Mouse (Mus musculus): Measurements from ENCODE around the gene Mrpl52. TPM values are rescaled to one million over a fixed set of nuclear protein-coding genes. Genes with fewer than 3 reads are reported as not detected.

Gene Mrpl52
- polyA plus RNA-seq, 1 experiment from 2014 or later = 228 TPM

DNA sequence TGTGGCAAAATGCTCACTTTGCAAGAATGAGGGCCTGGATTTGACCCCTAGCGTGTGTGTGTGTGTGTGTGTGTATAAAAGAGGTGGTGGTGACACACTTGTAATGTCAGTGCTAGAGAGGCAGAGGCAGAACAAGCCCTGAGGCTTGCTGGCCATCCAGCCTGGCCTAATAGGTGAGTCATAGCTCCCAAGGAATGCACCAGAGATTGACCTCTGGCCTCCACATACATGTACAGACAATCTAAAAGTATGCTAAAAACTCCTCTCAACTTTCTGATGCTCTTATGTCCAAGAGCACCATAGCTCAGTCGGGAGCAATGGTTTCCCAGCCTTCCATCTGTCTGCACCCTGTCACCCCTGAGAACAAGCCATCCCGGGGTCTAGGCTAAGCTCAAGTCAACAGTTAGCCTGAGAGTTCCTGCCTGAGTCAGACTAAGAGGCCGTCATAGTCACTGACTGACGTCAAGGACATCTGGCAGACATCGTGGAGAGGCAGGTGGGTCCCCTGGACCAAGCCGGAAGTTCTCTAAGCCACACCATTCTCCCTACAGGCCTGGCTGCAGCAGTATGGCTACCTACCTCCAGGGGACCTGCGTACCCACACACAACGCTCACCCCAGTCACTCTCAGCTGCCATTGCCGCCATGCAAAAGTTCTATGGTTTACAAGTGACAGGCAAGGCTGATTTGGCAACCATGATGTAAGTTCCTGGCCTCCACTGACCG lies 8.6 kb downstream of the Mrpl52 start:
- H3K27me3 ChIP-seq (replicated peaks; ENCODE audit: control insufficient read depth, insufficient read depth, low read length) = peaks cover 3% of the 10 kb centered on the region; the same call in 1 of the 2 replicates

DNA sequence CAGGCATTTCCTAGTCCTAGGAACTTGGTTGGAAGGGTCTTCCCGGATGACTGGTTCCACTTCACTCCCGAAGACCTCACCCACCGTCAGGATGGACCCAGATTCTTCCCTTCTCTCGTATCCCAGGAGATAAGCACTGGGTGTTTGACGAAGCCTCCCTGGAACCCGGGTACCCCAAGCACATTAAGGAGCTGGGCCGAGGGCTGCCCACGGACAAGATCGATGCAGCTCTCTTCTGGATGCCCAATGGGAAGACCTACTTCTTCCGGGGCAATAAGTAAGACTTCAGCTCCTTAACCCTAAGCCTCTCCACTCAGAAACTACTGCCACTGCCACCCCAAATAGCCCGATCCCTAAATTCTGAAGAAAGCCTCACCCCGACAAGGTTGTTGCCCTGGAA lies 12.4 kb downstream of the Mrpl52 start:
- H3K27me3 ChIP-seq (replicated peaks; ENCODE audit: control insufficient read depth, insufficient read depth, low read length) = no peaks in the 10 kb centered on the region
- H3K4me1 ChIP-seq (ENCODE audit: control insufficient read depth, insufficient read depth, low read depth, low read length) = no peaks in the 10 kb centered on the region; the same call in 1 of the 2 replicates
- H3K9ac ChIP-seq (ENCODE audit: low read depth, low read length) = no peak overlapping the region
- ATAC-seq = no peak
- no peak overlapping the region for H3K27ac ChIP-seq (ENCODE audit: low read depth, low read length)
- H3K9me3 ChIP-seq (ENCODE audit: control insufficient read depth, low read length) = no peaks in the 10 kb centered on the region
- H3K36me3 ChIP-seq (ENCODE audit: control insufficient read depth, insufficient read depth, low read length) = no peaks in the 10 kb centered on the region
- H3K4me2 ChIP-seq (ENCODE audit: low read length) = no peak overlapping the region
- 87% methylated on average over 12 of the region's 12 CpGs for WGBS
- no peak overlapping the region for H3K4me3 ChIP-seq (ENCODE audit: low read length)

More for the DNA sequence above, 8.6 kb downstream of the Mrpl52 start:
- H3K27ac ChIP-seq (ENCODE audit: low read depth, low read length) = no peak overlapping the region
- WGBS = 85% methylated on average over 11 of the region's 11 CpGs
- H3K4me1 ChIP-seq (ENCODE audit: control insufficient read depth, insufficient read depth, low read depth, low read length) = peaks cover 12% of the 10 kb centered on the region
- no peak overlapping the region for H3K9ac ChIP-seq (ENCODE audit: low read depth, low read length)
- no peaks in the 10 kb centered on the region for H3K9me3 ChIP-seq (ENCODE audit: control insufficient read depth, low read length)
- H3K36me3 ChIP-seq (ENCODE audit: control insufficient read depth, insufficient read depth, low read length) = no peaks in the 10 kb centered on the region
- H3K4me2 ChIP-seq (ENCODE audit: low read length) = no peak overlapping the region
- ATAC-seq = no peak
- no peak overlapping the region for H3K4me3 ChIP-seq (ENCODE audit: low read length)

DNA sequence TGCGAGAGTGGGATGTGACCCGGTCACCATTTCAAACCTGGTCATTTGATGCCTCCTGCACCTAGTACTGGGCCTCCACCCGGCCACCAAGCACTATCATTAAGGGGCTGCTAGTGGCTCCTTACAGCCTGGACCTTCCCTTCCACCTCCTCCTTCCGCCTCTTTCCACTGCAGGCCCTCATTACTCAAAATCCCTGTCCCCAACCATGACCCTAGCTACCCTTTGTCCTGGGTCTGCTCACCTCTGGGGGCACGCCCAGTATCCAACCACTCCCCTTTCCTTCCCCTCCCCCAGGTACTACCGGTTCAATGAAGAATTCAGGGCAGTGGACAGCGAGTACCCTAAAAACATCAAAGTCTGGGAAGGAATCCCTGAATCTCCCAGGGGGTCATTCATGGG lies 12.9 kb downstream of the Mrpl52 start:
- Histone ChIP-seq H3K9ac (ENCODE audit: low read depth, low read length) (no peak overlapping the region), H3K4me2 (ENCODE audit: low read length) (no peak overlapping the region), H3K27ac (ENCODE audit: low read depth, low read length) (no peak overlapping the region), H3K4me1 (ENCODE audit: control insufficient read depth, insufficient read depth, low read depth, low read length) (no peaks in the 10 kb centered on the region), H3K27me3 (replicated peaks; ENCODE audit: control insufficient read depth, insufficient read depth, low read length) (no peaks in the 10 kb centered on the region), H3K36me3 (ENCODE audit: control insufficient read depth, insufficient read depth, low read length) (no peaks in the 10 kb centered on the region), H3K9me3 (ENCODE audit: control insufficient read depth, low read length) (no peaks in the 10 kb centered on the region), H3K4me3 (ENCODE audit: low read length) (no peak overlapping the region)
- ATAC-seq = no peak
- 66% methylated on average over 7 of the region's 7 CpGs for WGBS

DNA sequence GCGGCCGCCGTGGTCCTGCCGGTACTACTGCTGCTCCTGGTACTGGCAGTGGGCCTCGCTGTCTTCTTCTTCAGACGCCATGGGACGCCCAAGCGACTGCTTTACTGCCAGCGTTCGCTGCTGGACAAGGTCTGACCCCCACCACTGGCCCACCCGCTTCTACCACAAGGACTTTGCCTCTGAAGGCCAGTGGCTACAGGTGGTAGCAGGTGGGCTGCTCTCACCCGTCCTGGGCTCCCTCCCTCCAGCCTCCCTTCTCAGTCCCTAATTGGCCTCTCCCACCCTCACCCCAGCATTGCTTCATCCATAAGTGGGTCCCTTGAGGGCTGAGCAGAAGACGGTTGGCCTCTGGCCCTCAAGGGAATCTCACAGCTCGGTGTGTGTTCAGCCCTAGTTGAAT lies 13.8 kb downstream of the Mrpl52 start:
- H3K27me3 ChIP-seq (replicated peaks; ENCODE audit: control insufficient read depth, insufficient read depth, low read length) = no peaks in the 10 kb centered on the region
- 93% methylated on average over 13 of the region's 14 CpGs for WGBS
- H3K4me1 ChIP-seq (ENCODE audit: control insufficient read depth, insufficient read depth, low read depth, low read length) = no peaks in the 10 kb centered on the region
- no peak overlapping the region for H3K27ac ChIP-seq (ENCODE audit: low read depth, low read length)
- no peak overlapping the region for H3K4me3 ChIP-seq (ENCODE audit: low read length)
- no peak overlapping the region for H3K9ac ChIP-seq (ENCODE audit: low read depth, low read length)
- no peaks in the 10 kb centered on the region for H3K36me3 ChIP-seq (ENCODE audit: control insufficient read depth, insufficient read depth, low read length)
- no peak for ATAC-seq
- H3K9me3 ChIP-seq (ENCODE audit: control insufficient read depth, low read length) = no peaks in the 10 kb centered on the region
- H3K4me2 ChIP-seq (ENCODE audit: low read length) = no peak overlapping the region

DNA sequence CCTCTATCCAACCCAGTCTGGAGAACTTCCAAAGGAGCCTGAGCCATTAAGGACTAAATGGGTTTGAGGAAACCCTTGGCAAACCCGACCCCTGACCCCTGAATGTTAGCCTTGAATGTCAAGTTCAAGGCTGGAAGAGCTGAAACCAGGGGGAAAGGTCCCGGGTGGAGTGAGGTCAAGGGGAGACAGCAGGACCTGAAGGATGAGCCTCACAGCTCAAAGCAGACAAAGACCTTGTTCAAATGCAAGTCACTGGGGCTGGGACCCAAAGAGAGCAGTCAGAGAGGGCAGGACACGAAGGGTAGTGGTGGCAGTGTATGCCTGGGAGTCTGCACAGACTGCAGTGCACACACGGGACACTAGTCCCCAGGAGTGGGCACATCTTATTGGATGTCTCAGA lies 14.7 kb downstream of the Mrpl52 start:
- no peaks in the 10 kb centered on the region for H3K9me3 ChIP-seq (ENCODE audit: control insufficient read depth, low read length)
- H3K4me2 ChIP-seq (ENCODE audit: low read length) = no peak overlapping the region
- no peaks in the 10 kb centered on the region for H3K36me3 ChIP-seq (ENCODE audit: control insufficient read depth, insufficient read depth, low read length)
- no peak overlapping the region for H3K4me3 ChIP-seq (ENCODE audit: low read length)
- no peak overlapping the region for H3K9ac ChIP-seq (ENCODE audit: low read depth, low read length)
- H3K27ac ChIP-seq (ENCODE audit: low read depth, low read length) = no peak overlapping the region
- no peak for ATAC-seq
- H3K4me1 ChIP-seq (ENCODE audit: control insufficient read depth, insufficient read depth, low read depth, low read length) = no peaks in the 10 kb centered on the region
- 72% methylated on average over 4 of the region's 4 CpGs for WGBS
- H3K27me3 ChIP-seq (replicated peaks; ENCODE audit: control insufficient read depth, insufficient read depth, low read length) = no peaks in the 10 kb centered on the region

DNA sequence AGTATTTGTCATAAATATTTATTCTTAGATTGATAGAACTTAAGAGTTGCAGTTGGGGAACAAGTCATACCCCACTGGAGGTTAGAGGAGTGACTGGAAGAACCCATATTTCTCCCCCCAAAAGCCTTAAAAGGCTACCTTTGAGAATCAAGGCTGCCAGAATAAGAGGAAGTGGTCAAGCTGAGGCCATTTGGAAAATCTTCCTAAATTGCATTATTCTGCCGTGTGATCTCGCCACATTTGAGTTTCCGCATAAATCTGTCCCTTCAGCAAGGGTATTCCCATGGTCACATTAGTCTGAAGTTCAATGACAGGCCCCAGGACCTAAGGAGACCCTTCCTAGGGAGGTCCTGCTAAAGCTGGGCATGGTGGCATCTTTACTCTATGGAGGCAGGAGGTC lies 15.8 kb downstream of the Mrpl52 start:
- 83% methylated on average over 3 of the region's 3 CpGs for WGBS
- H3K4me3 ChIP-seq (ENCODE audit: low read length) = no peak overlapping the region
- no peak overlapping the region for H3K4me2 ChIP-seq (ENCODE audit: low read length)
- H3K36me3 ChIP-seq (ENCODE audit: control insufficient read depth, insufficient read depth, low read length) = no peaks in the 10 kb centered on the region
- no peak for ATAC-seq
- H3K9me3 ChIP-seq (ENCODE audit: control insufficient read depth, low read length) = no peaks in the 10 kb centered on the region
- H3K9ac ChIP-seq (ENCODE audit: low read depth, low read length) = no peak overlapping the region
- H3K27ac ChIP-seq (ENCODE audit: low read depth, low read length) = no peak overlapping the region
- no peaks in the 10 kb centered on the region for H3K4me1 ChIP-seq (ENCODE audit: control insufficient read depth, insufficient read depth, low read depth, low read length)
- no peaks in the 10 kb centered on the region for H3K27me3 ChIP-seq (replicated peaks; ENCODE audit: control insufficient read depth, insufficient read depth, low read length)

DNA sequence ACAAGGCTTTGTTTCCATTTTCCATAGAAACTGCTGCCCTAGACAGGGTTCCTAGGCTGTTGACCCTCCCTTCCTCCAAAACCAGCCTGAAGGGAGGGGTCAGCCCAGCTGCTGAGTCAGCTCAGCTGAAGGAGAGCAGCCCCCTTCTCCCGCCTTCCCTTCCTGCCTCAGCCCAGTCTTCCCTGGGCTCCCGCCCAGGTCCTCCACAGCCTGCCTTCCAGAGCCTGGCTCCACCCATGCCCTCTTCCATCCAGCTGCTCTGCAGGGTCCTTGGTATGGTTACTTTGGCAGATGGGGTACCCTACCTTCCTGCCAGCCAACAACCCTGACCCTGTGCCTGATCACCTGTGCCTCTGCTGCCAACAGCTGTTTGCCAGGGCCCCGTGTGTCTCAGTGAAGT lies 16.5 kb downstream of the Mrpl52 start:
- Histone ChIP-seq H3K4me3 (ENCODE audit: low read length) (no peak overlapping the region), H3K4me2 (ENCODE audit: low read length) (no peak overlapping the region), H3K4me1 (ENCODE audit: control insufficient read depth, insufficient read depth, low read depth, low read length) (no peaks in the 10 kb centered on the region), H3K9ac (ENCODE audit: low read depth, low read length) (no peak overlapping the region), H3K9me3 (ENCODE audit: control insufficient read depth, low read length) (no peaks in the 10 kb centered on the region), H3K27ac (ENCODE audit: low read depth, low read length) (no peak overlapping the region; the same call in 1 of the 2 replicates), H3K27me3 (replicated peaks; ENCODE audit: control insufficient read depth, insufficient read depth, low read length) (no peaks in the 10 kb centered on the region), H3K36me3 (ENCODE audit: control insufficient read depth, insufficient read depth, low read length) (no peaks in the 10 kb centered on the region)
- WGBS = 37% methylated on average over 3 of the region's 3 CpGs
- ATAC-seq = peak; percentile 60

DNA sequence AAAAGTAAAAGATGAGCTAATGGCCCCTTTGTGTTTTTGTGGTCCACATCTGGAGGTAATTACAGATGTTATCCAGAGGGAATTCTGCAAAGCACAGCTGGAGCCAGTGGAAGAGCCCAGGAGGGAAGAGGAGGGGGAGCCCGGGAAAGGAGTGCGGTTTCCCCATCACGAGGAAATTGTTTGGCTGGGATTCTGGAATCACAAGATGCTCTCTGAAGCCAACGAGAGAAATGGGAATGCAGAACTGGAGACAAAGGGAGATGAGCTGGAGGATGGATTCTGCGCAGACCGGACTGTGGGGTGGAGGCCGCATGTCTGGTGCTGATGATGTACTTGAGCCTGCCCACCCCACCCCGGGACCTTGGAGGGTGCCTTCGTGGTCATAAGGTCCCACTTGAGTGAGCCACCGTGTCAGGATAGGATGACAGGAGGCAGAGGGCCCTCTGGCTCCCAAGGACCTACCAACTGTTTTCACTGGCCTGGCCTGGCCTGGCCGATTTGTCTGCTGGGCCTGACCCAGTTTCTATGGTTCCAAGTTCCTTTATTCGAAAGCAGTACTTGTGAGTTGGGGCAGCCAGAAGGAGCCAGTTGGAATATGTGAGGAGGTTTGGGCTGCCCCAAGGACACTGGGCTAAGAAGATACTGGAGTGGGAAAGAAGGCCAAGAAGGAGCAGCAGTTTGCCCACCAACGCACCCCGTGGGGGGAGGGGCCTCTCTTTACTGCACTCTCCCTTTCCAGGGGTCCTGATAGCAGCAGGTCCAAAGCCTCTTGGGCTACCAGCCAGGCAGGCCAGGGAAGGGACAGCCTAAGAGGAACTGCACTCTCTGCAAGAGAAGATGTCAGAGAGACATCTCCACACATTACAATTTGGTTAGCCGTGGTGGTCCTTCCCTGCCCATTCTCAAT lies 17.3 kb downstream of the Mrpl52 start:
- Histone ChIP-seq H3K4me1 (ENCODE audit: control insufficient read depth, insufficient read depth, low read depth, low read length) (no peaks in the 10 kb centered on the region), H3K4me2 (ENCODE audit: low read length) (no peak overlapping the region), H3K27me3 (replicated peaks; ENCODE audit: control insufficient read depth, insufficient read depth, low read length) (no peaks in the 10 kb centered on the region), H3K9ac (ENCODE audit: low read depth, low read length) (no peak overlapping the region), H3K27ac (ENCODE audit: low read depth, low read length) (0 out of 2 replicates have a peak overlapping the region, but pooled peaks have one; percentile 29), H3K4me3 (ENCODE audit: low read length) (no peak overlapping the region), H3K36me3 (ENCODE audit: control insufficient read depth, insufficient read depth, low read length) (no peaks in the 10 kb centered on the region), H3K9me3 (ENCODE audit: control insufficient read depth, low read length) (no peaks in the 10 kb centered on the region)
- no peak for ATAC-seq
- 65% methylated on average over 15 of the region's 15 CpGs for WGBS

DNA sequence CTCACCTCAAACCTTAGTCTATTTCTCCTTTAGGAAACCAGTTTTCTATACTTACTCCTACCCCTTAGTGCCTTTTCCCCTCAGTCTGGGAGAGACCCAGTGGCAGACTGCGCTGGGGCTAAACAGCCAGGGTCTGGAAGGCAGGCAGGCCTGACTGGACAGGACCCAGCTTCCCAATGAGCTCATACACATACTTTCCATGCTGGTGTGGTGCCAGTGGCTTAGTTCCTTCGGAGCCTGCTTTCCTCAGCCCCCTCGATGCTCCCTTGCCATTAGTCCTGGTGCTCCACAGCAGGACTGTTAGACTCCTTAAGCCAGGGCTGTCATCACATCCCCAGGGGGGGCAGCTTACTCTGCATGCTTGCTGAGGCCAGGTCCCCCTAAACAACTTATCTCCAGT lies 18.8 kb downstream of the Mrpl52 start:
- no peaks in the 10 kb centered on the region for H3K36me3 ChIP-seq (ENCODE audit: control insufficient read depth, insufficient read depth, low read length)
- no peak overlapping the region for H3K4me3 ChIP-seq (ENCODE audit: low read length)
- WGBS = 55% methylated on average over 3 of the region's 3 CpGs
- no peaks in the 10 kb centered on the region for H3K27me3 ChIP-seq (replicated peaks; ENCODE audit: control insufficient read depth, insufficient read depth, low read length)
- H3K9ac ChIP-seq (ENCODE audit: low read depth, low read length) = no peak overlapping the region
- H3K9me3 ChIP-seq (ENCODE audit: control insufficient read depth, low read length) = no peaks in the 10 kb centered on the region
- no peak overlapping the region for H3K4me2 ChIP-seq (ENCODE audit: low read length)
- no peak overlapping the region for H3K27ac ChIP-seq (ENCODE audit: low read depth, low read length)
- 0 out of 2 replicates have a peak, but pooled peaks cover 2% of the 10 kb centered on the region for H3K4me1 ChIP-seq (ENCODE audit: control insufficient read depth, insufficient read depth, low read depth, low read length)
- no peak for ATAC-seq
